8 mouse cellular contexts compared by ENCODE assay signal in the genomic region with DNA sequence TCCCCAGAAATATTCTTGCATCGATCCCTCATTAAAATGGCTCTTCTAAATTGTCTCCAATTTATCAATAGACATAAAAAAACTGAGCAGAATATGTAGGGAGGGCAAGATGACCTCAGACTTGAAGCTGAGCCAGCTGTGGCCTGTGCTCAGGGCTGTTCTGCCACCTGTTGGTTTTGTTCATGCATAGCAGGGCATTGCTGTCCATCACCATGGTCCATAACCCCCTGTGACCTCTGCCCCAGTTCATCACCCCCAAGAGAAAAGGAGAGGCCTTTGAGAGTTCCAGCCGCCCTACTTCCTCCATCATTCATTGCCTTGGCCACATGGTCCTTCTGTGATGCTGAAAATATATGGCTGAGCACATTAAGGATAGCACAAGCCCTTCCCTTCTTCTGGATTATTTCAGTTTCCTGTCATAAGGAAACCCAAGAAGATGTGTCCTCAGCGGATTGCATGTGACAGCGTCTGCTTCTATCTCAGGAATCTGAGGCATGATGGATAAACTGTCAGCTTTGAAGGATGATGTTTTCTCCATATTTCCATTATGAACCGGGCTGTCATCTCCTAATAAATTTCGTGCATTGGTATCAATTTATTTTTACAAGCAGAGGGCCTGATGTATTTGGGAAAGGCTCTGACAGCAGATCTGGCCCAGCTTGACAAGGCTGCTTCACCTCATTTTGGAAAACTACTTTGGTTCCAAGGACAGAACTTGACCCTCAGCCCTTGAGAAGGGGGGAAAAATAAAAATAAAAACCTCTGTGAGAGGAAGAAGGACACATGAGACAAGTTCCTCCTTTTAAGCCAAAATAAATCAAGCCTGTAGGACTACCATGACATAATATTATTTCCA.
DNase-seq lines count a peak whose midpoint lies in the region; ATAC-seq lines count a peak whose summit lies in the region.

No protein-coding gene starts in this region.

- peak; percentile 21 for DNase-seq in layer of hippocampus, adult 11-12 months (ENCODE audit: low spot score)
- no peak for DNase-seq in layer of hippocampus, postnatal 10 days (ENCODE audit: low spot score in 2 of 2)
- peak; percentile 56 to 73 for DNase-seq in adrenal gland, postnatal 36 days
- peak; percentile 67 for DNase-seq in heart, postnatal 4 days
- no peak for DNase-seq in frontal cortex, adult 2 months (ENCODE audit: extremely low spot score in 1 of 2, low spot score in 1 of 2)
- no peak for DNase-seq in ovary, postnatal 14 days (ENCODE audit: low spot score)

- ATAC-seq in megakaryocyte progenitor cell, adult 5-6 weeks (replicated peaks; ENCODE audit: poor library complexity), result peak; percentile 75
- ATAC-seq in activated CD4-positive, CD25-positive, alpha-beta regulatory T cell, adult 4 months, result no peak

Comparison
In these comparisons a context has a peak if more than half of its experiments do, and no peak if none do; other contexts are left out.
1. DNase-seq: peak in layer of hippocampus, adult 11-12 months (single experiment), adrenal gland, postnatal 36 days (2 of 2) and heart, postnatal 4 days (single experiment); none in layer of hippocampus, postnatal 10 days (0 of 2), frontal cortex, adult 2 months (0 of 2) and ovary, postnatal 14 days (single experiment).